ENCODE assay signal across 8 mouse cellular contexts in the genomic region with DNA sequence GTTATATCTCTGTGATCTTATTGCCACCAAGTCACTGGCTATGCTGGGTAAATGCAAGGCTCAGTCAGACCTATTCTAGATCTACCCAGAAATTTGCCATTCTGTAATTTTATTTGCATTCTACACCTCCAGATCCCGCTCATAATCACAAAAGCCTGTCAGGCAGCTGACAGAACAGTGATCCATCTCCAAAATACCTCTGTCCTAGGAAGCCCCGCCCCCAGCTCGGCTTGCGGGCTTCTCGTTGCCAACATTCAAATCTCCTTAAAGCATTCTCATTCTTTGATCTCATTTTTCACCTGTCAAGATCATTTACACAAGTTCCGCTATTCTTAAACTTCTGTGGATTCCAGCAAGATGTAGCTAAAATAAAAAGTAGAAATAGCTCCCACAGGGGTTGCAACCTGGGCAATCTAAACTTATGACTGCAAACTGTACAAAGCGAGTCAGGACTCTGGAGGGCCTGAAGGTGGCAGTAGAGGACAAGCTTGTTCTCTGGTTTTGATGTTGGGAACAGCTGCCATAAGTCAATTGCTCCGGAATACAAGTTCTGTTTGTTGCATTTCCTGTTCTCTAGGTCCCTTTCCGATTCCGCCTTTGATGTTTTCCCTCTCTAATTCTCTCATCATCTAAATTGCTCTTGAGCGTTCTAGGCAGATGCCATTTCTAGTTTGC. TPM values are rescaled to one million over a fixed set of nuclear protein-coding genes. Genes with fewer than 3 reads are reported as not detected.
DNase-seq lines count a peak whose midpoint lies in the region; ATAC-seq and TF ChIP-seq lines count a peak whose summit lies in the region.

No protein-coding gene starts in this region.

- H3K9me3 ChIP-seq in CH12.LX (replicated peaks; ENCODE audit: low read length): no peaks in the 10 kb centered on the region
- no peaks in the 10 kb centered on the region for H3K9me3 ChIP-seq in heart, embryonic 11.5 days (replicated peaks; ENCODE audit: control insufficient read depth, low read length)
- no peaks in the 10 kb centered on the region for H3K9me3 ChIP-seq in kidney, embryonic 14.5 days (ENCODE audit: control insufficient read depth, low read length)
- H3K9me3 ChIP-seq in limb, embryonic 15.5 days: no peaks in the 10 kb centered on the region
- H3K9me3 ChIP-seq in stomach, postnatal 0 days (ENCODE audit: control insufficient read depth, low read length): no peaks in the 10 kb centered on the region

- peak; percentile 85 for TF ChIP-seq RAD21 in CH12.LX (IDR thresholded peaks at IDR 0.05; ENCODE audit: low read depth, low read length)

- in situ Hi-C loops in CH12.LX (cut with MboI; ENCODE audit: low pct_ligation_motif_present, low pct_unique_long_range_greater_than_20kb, low sequenced_read_pairs): loop anchor here (25.0 kb wide), 1 partner anchor 303 kb away; no protein-coding TSS in a partner anchor

- H3K79me2 ChIP-seq in CH12.LX (replicated peaks; ENCODE audit: control insufficient read depth, extremely low read depth, insufficient read depth, poor library complexity, severe bottlenecking): no peaks in the 10 kb centered on the region

- H3K4me3 ChIP-seq in CH12.LX (replicated peaks in 1 of 3; ENCODE audit: low read depth in 2 of 3, low read length in 2 of 3, poor library complexity in 1 of 3): no peak overlapping the region
- H3K4me3 ChIP-seq in bone marrow macrophage, adult 2 months (ENCODE audit: insufficient read depth, low read length): no peak overlapping the region
- H3K4me3 ChIP-seq in heart, embryonic 11.5 days (ENCODE audit: low read depth, low read length): peak overlapping the region; percentile 29
- 0 out of 2 replicates have a peak overlapping the region, but pooled peaks have one; percentile 7 for H3K4me3 ChIP-seq in kidney, embryonic 14.5 days (ENCODE audit: low read length)
- H3K4me3 ChIP-seq in limb, embryonic 15.5 days: peak overlapping the region; percentile 19
- H3K4me3 ChIP-seq in stomach, postnatal 0 days (ENCODE audit: low read depth, low read length): 0 out of 2 replicates have a peak overlapping the region, but pooled peaks have one; percentile 15

- dilution Hi-C loops in CH12.LX (cut with MboI; ENCODE audit: extremely low pct_ligation_motif_present, extremely low pct_unique_long_range_greater_than_20kb, low sequenced_read_pairs): no loop called here

- H3K27ac ChIP-seq in CH12.LX (ENCODE audit: insufficient read depth, low read depth): no peak overlapping the region
- no peak overlapping the region for H3K27ac ChIP-seq in bone marrow macrophage, adult 2 months (ENCODE audit: insufficient read depth, low read depth, low read length)
- H3K27ac ChIP-seq in heart, embryonic 11.5 days (ENCODE audit: low read depth, low read length): no peak overlapping the region
- H3K27ac ChIP-seq in kidney, embryonic 14.5 days (ENCODE audit: low read depth, low read length): no peak overlapping the region
- no peak overlapping the region for H3K27ac ChIP-seq in limb, embryonic 15.5 days
- no peak overlapping the region for H3K27ac ChIP-seq in stomach, postnatal 0 days (replicated peaks)

- no peaks in the 10 kb centered on the region for H3K27me3 ChIP-seq in CH12.LX (replicated peaks)
- no peaks in the 10 kb centered on the region for H3K27me3 ChIP-seq in heart, embryonic 11.5 days (ENCODE audit: control insufficient read depth, insufficient read depth, low read length)
- H3K27me3 ChIP-seq in kidney, embryonic 14.5 days (ENCODE audit: control insufficient read depth, insufficient read depth, low read length): no peaks in the 10 kb centered on the region
- 0 out of 2 replicates have a peak, but pooled peaks cover 3% of the 10 kb centered on the region for H3K27me3 ChIP-seq in limb, embryonic 15.5 days
- no peaks in the 10 kb centered on the region for H3K27me3 ChIP-seq in stomach, postnatal 0 days (ENCODE audit: control insufficient read depth, insufficient read depth, low read length)

- DNase-seq in CH12.LX (ENCODE audit: extremely low read depth): peak; percentile 81
- peak; percentile 71 for DNase-seq in stomach, postnatal 0 days (ENCODE audit: low spot score)

- TF ChIP-seq EP300 in CH12.LX (IDR thresholded peaks at IDR 0.05; ENCODE audit: low read length): no peak
- TF ChIP-seq EP300 in stomach, postnatal 0 days (optimal IDR thresholded peaks at IDR 0.05): no peak

- H3K36me3 ChIP-seq in CH12.LX (replicated peaks in 1 of 2; ENCODE audit: control insufficient read depth in 1 of 2, insufficient read depth in 1 of 2, low read length in 1 of 2): no peaks in the 10 kb centered on the region
- no peaks in the 10 kb centered on the region for H3K36me3 ChIP-seq in heart, embryonic 11.5 days (ENCODE audit: control insufficient read depth, insufficient read depth, low read length)
- no peaks in the 10 kb centered on the region for H3K36me3 ChIP-seq in kidney, embryonic 14.5 days (ENCODE audit: control insufficient read depth, insufficient read depth, low read length)
- no peaks in the 10 kb centered on the region for H3K36me3 ChIP-seq in limb, embryonic 15.5 days
- H3K36me3 ChIP-seq in stomach, postnatal 0 days (ENCODE audit: control insufficient read depth, insufficient read depth, low read length): no peaks in the 10 kb centered on the region

- H3K4me1 ChIP-seq in CH12.LX (ENCODE audit: control insufficient read depth in 1 of 2, insufficient read depth in 2 of 2): no peaks in the 10 kb centered on the region
- H3K4me1 ChIP-seq in bone marrow macrophage, adult 2 months (ENCODE audit: control insufficient read depth, insufficient read depth, low read length): 0 out of 2 replicates have a peak, but pooled peaks cover 2% of the 10 kb centered on the region
- H3K4me1 ChIP-seq in heart, embryonic 11.5 days (ENCODE audit: control insufficient read depth, insufficient read depth, low read length): no peaks in the 10 kb centered on the region
- H3K4me1 ChIP-seq in kidney, embryonic 14.5 days (ENCODE audit: control insufficient read depth, insufficient read depth, low read length): no peaks in the 10 kb centered on the region
- peaks cover 4% of the 10 kb centered on the region for H3K4me1 ChIP-seq in limb, embryonic 15.5 days
- H3K4me1 ChIP-seq in stomach, postnatal 0 days (replicated peaks; ENCODE audit: control insufficient read depth, insufficient read depth): no peaks in the 10 kb centered on the region

- TF ChIP-seq POLR2A in CH12.LX (IDR thresholded peaks at IDR 0.05; ENCODE audit: low read depth, low read length): no peak
- no peak for TF ChIP-seq POLR2A in bone marrow macrophage, adult 2 months (IDR thresholded peaks at IDR 0.05; ENCODE audit: borderline replicate concordance, low read depth, low read length)

- peak; percentile 75 to 81 for TF ChIP-seq CTCF in CH12.LX (conservative IDR thresholded peaks at IDR 0.05 in 1 of 2, IDR thresholded peaks at IDR 0.05 in 1 of 2; ENCODE audit: low read depth in 2 of 2, low read length in 2 of 2)
- TF ChIP-seq CTCF in bone marrow macrophage, adult 2 months (IDR thresholded peaks at IDR 0.05; ENCODE audit: low read depth, low read length): peak; percentile 21; the same call in 1 of the 2 replicates
- peak; percentile 91 for TF ChIP-seq CTCF in stomach, postnatal 0 days (IDR thresholded peaks at IDR 0.05; ENCODE audit: low read depth)

- no peak overlapping the region for H3K9ac ChIP-seq in CH12.LX (ENCODE audit: insufficient read depth, low read depth)
- H3K9ac ChIP-seq in heart, embryonic 11.5 days (ENCODE audit: low read depth, low read length): no peak overlapping the region
- no peak overlapping the region for H3K9ac ChIP-seq in kidney, embryonic 14.5 days (ENCODE audit: low read depth, low read length)
- H3K9ac ChIP-seq in limb, embryonic 15.5 days: no peak overlapping the region
- H3K9ac ChIP-seq in stomach, postnatal 0 days (ENCODE audit: low read length): no peak overlapping the region

- peak; percentile 88 for ATAC-seq in erythroblast, adult 5-6 weeks (replicated peaks; ENCODE audit: low FRiP score, poor library complexity, severe bottlenecking)
- no peak for ATAC-seq in heart, embryonic 11.5 days (replicated peaks; ENCODE audit: insufficient number of reproducible peaks, low FRiP score, low TSS enrichment)
- peak; percentile 91 for ATAC-seq in kidney, embryonic 14.5 days (ENCODE audit: low FRiP score, low TSS enrichment)
- ATAC-seq in limb, embryonic 15.5 days (ENCODE audit: insufficient number of reproducible peaks, low FRiP score, low TSS enrichment, low read depth): no peak
- ATAC-seq in monocyte, adult 5-6 weeks (replicated peaks; ENCODE audit: insufficient number of reproducible peaks, low FRiP score, low TSS enrichment, poor library complexity, severe bottlenecking): peak; percentile 73
- ATAC-seq in stomach, postnatal 0 days (ENCODE audit: low FRiP score, low TSS enrichment): peak; percentile 79

- WGBS in heart, embryonic 11.5 days (ENCODE audit: insufficient replicate concordance): 22% methylated on average over 11 of the region's 11 CpGs
- WGBS in kidney, embryonic 14.5 days: 17% methylated on average over 11 of the region's 11 CpGs
- WGBS in limb, embryonic 15.5 days: 11% methylated on average over 11 of the region's 11 CpGs
- 5% methylated on average over 11 of the region's 11 CpGs for WGBS in stomach, postnatal 0 days

- peak overlapping the region; percentile 69 for H3K4me2 ChIP-seq in CH12.LX (ENCODE audit: insufficient read depth, low read depth, poor library complexity, severe bottlenecking)
- H3K4me2 ChIP-seq in heart, embryonic 11.5 days: peak overlapping the region; percentile 54
- peak overlapping the region; percentile 30 for H3K4me2 ChIP-seq in kidney, embryonic 14.5 days (replicated peaks; ENCODE audit: low read depth, low read length)
- peak overlapping the region; percentile 39 for H3K4me2 ChIP-seq in limb, embryonic 15.5 days
- peak overlapping the region; percentile 40 for H3K4me2 ChIP-seq in stomach, postnatal 0 days (replicated peaks; ENCODE audit: low read depth)

TF ChIP-seq in CH12.LX, 34 proteins besides CTCF, POLR2A, EP300 and RAD21 (continues in another document):
- TF ChIP-seq CHD2 (IDR thresholded peaks at IDR 0.05; ENCODE audit: low read length) (no peak), ELF1 (IDR thresholded peaks at IDR 0.05; ENCODE audit: low read depth, low read length) (no peak), PAX5 (IDR thresholded peaks at IDR 0.05; ENCODE audit: low read length) (no peak)

RNA-seq across cellular contexts. Expression of gene Otud1, which starts 58.1 kb away (rescaled TPM):
- total RNA-seq in CH12.LX (2012; rRNA removed): 0.13 and 0.29 TPM in 2 replicates
- 1.3 and 1.4 TPM in 2 replicates for total RNA-seq in CH12.LX (2014; rRNA removed)
- polyA plus RNA-seq in CH12.LX (2012; ENCODE audit: insufficient read length, low read depth): 1.5 and 1.6 TPM in 2 replicates
- polyA plus RNA-seq in bone marrow macrophage, adult 2 months (2012; ENCODE audit: insufficient read depth, insufficient read length, missing spikeins): 11.3 and 12.5 TPM in 2 replicates
- total RNA-seq in erythroblast, adult 5-6 weeks (2015; ENCODE audit: low replicate concordance): 1.3 and 5.6 TPM in 2 replicates
- 2.1 and 2.8 TPM in 2 replicates for total RNA-seq in erythroblast, adult 5-6 weeks (2017; ENCODE audit: low replicate concordance)
- polyA plus RNA-seq in heart, embryonic 11.5 days (2014; fragmentation: Nextera tagmentation; extraction: Ambion mirVana): 5.9 and 6.3 TPM in 2 replicates
- 1.9 TPM in 2 replicates for polyA plus RNA-seq in kidney, embryonic 14.5 days (2014; fragmentation: Nextera tagmentation; extraction: Ambion mirVana)
- 2.3 and 2.5 TPM in 2 replicates for polyA plus RNA-seq in limb, embryonic 15.5 days (2015; fragmentation: Nextera tagmentation; extraction: Ambion mirVana)
- total RNA-seq in monocyte, adult 5-6 weeks (2017): 18.5 to 19.6 TPM (median 19.2 TPM) in 3 replicates
- polyA plus RNA-seq in stomach, postnatal 0 days (2015; fragmentation: Nextera tagmentation; extraction: Ambion mirVana): 3.3 and 4.7 TPM in 2 replicates

Comparison
In these comparisons a context has a peak if more than half of its experiments do, and no peak if none do; other contexts are left out.
1. H3K4me3 ChIP-seq: peak in heart, embryonic 11.5 days (single experiment), kidney, embryonic 14.5 days (single experiment), limb, embryonic 15.5 days (single experiment) and stomach, postnatal 0 days (single experiment); none in CH12.LX (0 of 3) and bone marrow macrophage, adult 2 months (single experiment).
2. CTCF ChIP-seq: peak in every context shown above with its lines; median percentile 91 in stomach, postnatal 0 days; 78 in CH12.LX; 21 in bone marrow macrophage, adult 2 months.
3. ATAC-seq: peak in erythroblast, adult 5-6 weeks (single experiment), kidney, embryonic 14.5 days (single experiment), monocyte, adult 5-6 weeks (single experiment) and stomach, postnatal 0 days (single experiment); none in heart, embryonic 11.5 days (single experiment) and limb, embryonic 15.5 days (single experiment).
4. Peak in every context shown above with its lines, with median percentiles within 50 percentile points of each other: H3K4me2 ChIP-seq.